Mouse (Mus musculus): ENCODE results near the gene Bcar1.

DNA sequence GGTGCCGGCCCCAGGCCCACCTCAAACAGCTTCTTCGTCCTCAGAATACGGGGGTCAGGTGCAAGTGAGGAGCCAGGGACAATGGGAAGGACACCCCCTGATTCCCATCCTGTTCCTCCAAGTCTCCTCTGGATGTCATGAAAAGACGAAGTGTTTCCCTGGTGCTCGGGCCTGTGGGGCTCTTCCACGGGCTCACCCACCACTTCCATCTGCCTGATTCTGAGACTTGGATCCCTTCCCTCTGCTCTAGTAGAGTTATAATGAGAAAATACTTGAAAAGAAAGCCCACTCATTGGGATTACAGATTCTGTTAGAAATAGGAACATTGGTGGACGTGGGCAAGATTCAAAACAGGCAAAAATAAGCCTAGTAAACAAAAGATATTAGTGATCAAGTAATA is 64.8 kb downstream of the Bcar1 start:
- TF ChIP-seq CTCF (IDR thresholded peaks at IDR 0.05; ENCODE audit: borderline replicate concordance, control insufficient read depth, extremely low read depth, insufficient read depth, low read length, poor library complexity) (no peak), POLR2A (IDR thresholded peaks at IDR 0.05; ENCODE audit: control insufficient read depth, extremely low read depth, insufficient read depth, low read length, poor library complexity) (no peak)
